ENCODE assay signal across 16 mouse cellular contexts in the genomic region with DNA sequence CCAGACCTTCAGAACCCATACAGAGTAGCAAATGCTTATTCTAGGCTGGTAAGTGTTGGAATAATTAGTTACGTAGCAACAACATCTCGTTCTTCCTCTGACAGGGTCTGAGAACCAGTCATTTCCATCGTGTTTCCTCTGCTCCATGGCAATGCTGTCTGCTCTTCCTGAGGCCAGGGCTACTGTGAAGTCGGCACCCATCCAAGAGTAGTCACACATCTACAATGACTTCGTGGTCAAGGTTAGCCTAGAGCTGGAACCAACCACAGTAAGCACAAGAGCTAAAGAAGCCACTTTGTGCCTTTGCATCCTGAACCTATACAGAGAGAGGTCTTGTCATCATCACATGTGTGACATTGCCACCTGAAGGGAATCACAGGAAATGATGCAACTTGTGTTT.
"Had no signal": no experiment of that assay in that cellular context is flagged by ENCODE, and none has a peak within 500 bp of the region (broad histone marks: within the 10 kb centered on the region; RNA-seq: fewer than 3 reads in every experiment).

No protein-coding gene starts in this region.

- DNase-seq: heart, postnatal 10 days; heart, postnatal 14 days; heart, postnatal 36 days; heart, postnatal 4 days; kidney, adult 11 months; kidney, adult 18-20 months; kidney, adult 2 months; kidney, adult 8-10 months; kidney, adult 9 months; kidney, postnatal 10 days; kidney, postnatal 14 days; kidney, postnatal 25 days; kidney, postnatal 36 days; kidney, postnatal 4 days; layer of hippocampus, adult 9-11 months; layer of hippocampus, postnatal 36 days had no signal
